Mouse (Mus musculus) liver, embryonic 14.5 days (tissue): ENCODE measurements around the gene Rfx4.

Experiments used
- CTCF ChIP-seq: IDR thresholded peaks from 2 replicates; pipeline ENCODE4 v1.5.1; 2016; ENCODE audit warnings: antibody characterized with exemption, low read depth, control low read depth
- EP300 ChIP-seq: IDR thresholded peaks from 2 replicates; pipeline ENCODE4 v1.6.1; 2016; ENCODE audit warnings: antibody characterized with exemption, low read depth

- TF ChIP-seq CTCF (no peak), EP300 (no peak)
Observed at GRCm38 (mm10) chr10:84948970-84949683, 193.3 kb downstream of the Rfx4 start.
